Mouse (Mus musculus) lung, postnatal 4 days (tissue): ENCODE measurements around the gene Anks4b.
A peak's percentile ranks its signal among the peaks of the same experiment; 100 is the strongest.

Source experiments
- DNase-seq, 2 experiments: peaks; one replicate each; pipeline ENCODE4 v3.0.0; 2021

Gene Anks4b

GRCm38 (mm10) chr7:120173603-120174244 lies at the start of gene Anks4b:
TSS of gene Anks4b (plus strand) at chr7:120173858.
- DNase-seq, result no peak

GRCm38 (mm10) chr7:120124844-120125243 lies 48.8 kb upstream of the Anks4b start:
- peak; percentile 83 to 85 for DNase-seq

GRCm38 (mm10) chr7:120126976-120127685 lies 46.5 kb upstream of the Anks4b start:
- no peak for DNase-seq

GRCm38 (mm10) chr7:120127686-120128059 lies 46.0 kb upstream of the Anks4b start:
- DNase-seq, result no peak

GRCm38 (mm10) chr7:120128951-120129350 lies 44.7 kb upstream of the Anks4b start:
- no peak for DNase-seq

- DNase-seq, result no peak
These were observed 30.9 kb upstream of the Anks4b start for GRCm38 (mm10) chr7:120142743-120143142.

- DNase-seq, result no peak
These were observed 28.5 kb upstream of the Anks4b start, which contains the start of gene Zp2 for GRCm38 (mm10) chr7:120145191-120145590. TSS of gene Zp2 (minus strand) at chr7:120145291.

- no peak for DNase-seq
These were observed 23.4 kb upstream of the Anks4b start for GRCm38 (mm10) chr7:120150257-120150656.

GRCm38 (mm10) chr7:120150898-120151297 lies 22.8 kb upstream of the Anks4b start:
- no peak for DNase-seq

- no peak for DNase-seq
These were observed 16.7 kb upstream of the Anks4b start for GRCm38 (mm10) chr7:120156841-120157409.

- DNase-seq, result no peak
These were observed 16.0 kb upstream of the Anks4b start for GRCm38 (mm10) chr7:120157575-120158061.

- peak in 1 of 2 experiments; percentile 23 for DNase-seq
These were observed 15.5 kb upstream of the Anks4b start for GRCm38 (mm10) chr7:120158121-120158613.

- no peak for DNase-seq
These were observed 9.9 kb upstream of the Anks4b start for GRCm38 (mm10) chr7:120163581-120164251.

GRCm38 (mm10) chr7:120172188-120172700 lies 1.4 kb upstream of the Anks4b start:
- DNase-seq, result no peak

GRCm38 (mm10) chr7:120174723-120175504 lies 1.3 kb downstream of the Anks4b start:
- no peak for DNase-seq

- no peak for DNase-seq
These were observed 4.0 kb downstream of the Anks4b start for GRCm38 (mm10) chr7:120177611-120178010.

GRCm38 (mm10) chr7:120178935-120179334 lies 5.3 kb downstream of the Anks4b start:
- no peak for DNase-seq

GRCm38 (mm10) chr7:120180547-120180946 lies 6.9 kb downstream of the Anks4b start:
- no peak for DNase-seq

GRCm38 (mm10) chr7:120181401-120182230 lies 8.0 kb downstream of the Anks4b start:
- no peak for DNase-seq

GRCm38 (mm10) chr7:120182891-120183290 lies 9.2 kb downstream of the Anks4b start:
- DNase-seq, result no peak

- DNase-seq, result no peak
These were observed 15.3 kb downstream of the Anks4b start for GRCm38 (mm10) chr7:120188946-120189345.
